Mouse (Mus musculus): ENCODE measurements around the gene Maml3. TPM values are rescaled to one million over a fixed set of nuclear protein-coding genes. Genes with fewer than 3 reads are reported as not detected.

Gene Maml3
- total and polyA plus RNA-seq, 3 experiments = 0.81 to 1.8 (median 0.98) TPM

GRCm38 (mm10) chr3:52033857-52034588, 70.9 kb downstream of the Maml3 start:
- TF ChIP-seq BHLHE40 (IDR thresholded peaks at IDR 0.05; ENCODE audit: low read depth, low read length) = no peak
- TF ChIP-seq ZNF384 (IDR thresholded peaks at IDR 0.05; ENCODE audit: low read depth, low read length) = no peak
- TF ChIP-seq NELFE (IDR thresholded peaks at IDR 0.05; ENCODE audit: low read depth, low read length) = no peak
- TF ChIP-seq MEF2A (IDR thresholded peaks at IDR 0.05; ENCODE audit: borderline replicate concordance, low read depth, low read length) = no peak
- no peak for TF ChIP-seq TBP (conservative IDR thresholded peaks at IDR 0.05; ENCODE audit: low read depth, low read length)
- TF ChIP-seq ZC3H11A (IDR thresholded peaks at IDR 0.05; ENCODE audit: low read depth, low read length) = no peak
- no peak for TF ChIP-seq ELF1 (IDR thresholded peaks at IDR 0.05; ENCODE audit: low read depth, low read length)
- TF ChIP-seq USF1 (IDR thresholded peaks at IDR 0.05; ENCODE audit: low read depth, low read length) = no peak
- no peak for TF ChIP-seq ZMIZ1 (IDR thresholded peaks at IDR 0.05; ENCODE audit: low read depth, low read length)
- no peaks in the 10 kb centered on the region for H3K27me3 ChIP-seq (replicated peaks)

GRCm38 (mm10) chr3:52031327-52031726, 73.5 kb downstream of the Maml3 start:
- no peak overlapping the region for H3K4me3 ChIP-seq (replicated peaks in 1 of 3; ENCODE audit: low read depth in 2 of 3, low read length in 2 of 3, poor library complexity in 1 of 3)
- no peak overlapping the region for H3K27ac ChIP-seq (ENCODE audit: insufficient read depth, low read depth)
- H3K27me3 ChIP-seq (replicated peaks) = no peaks in the 10 kb centered on the region
- TF ChIP-seq ZMIZ1 (IDR thresholded peaks at IDR 0.05; ENCODE audit: low read depth, low read length) = no peak
- no peak for TF ChIP-seq IRF4 (IDR thresholded peaks at IDR 0.05; ENCODE audit: low read depth, low read length)
- TF ChIP-seq ZNF384 (IDR thresholded peaks at IDR 0.05; ENCODE audit: low read depth, low read length) = no peak
- no peak for TF ChIP-seq MEF2A (IDR thresholded peaks at IDR 0.05; ENCODE audit: borderline replicate concordance, low read depth, low read length)
- TF ChIP-seq HCFC1 (IDR thresholded peaks at IDR 0.05; ENCODE audit: low read depth, low read length) = no peak
- no peak for TF ChIP-seq GABPA (IDR thresholded peaks at IDR 0.05; ENCODE audit: insufficient replicate concordance, low read depth, low read length)
- no peak for TF ChIP-seq USF2 (conservative IDR thresholded peaks at IDR 0.05; ENCODE audit: low read depth, low read length)
- TF ChIP-seq RAD21 (IDR thresholded peaks at IDR 0.05; ENCODE audit: low read depth, low read length) = no peak
- H3K36me3 ChIP-seq (replicated peaks in 1 of 2; ENCODE audit: control insufficient read depth in 1 of 2, insufficient read depth in 1 of 2, low read length in 1 of 2) = no peaks in the 10 kb centered on the region
- H3K9ac ChIP-seq (ENCODE audit: insufficient read depth, low read depth) = no peak overlapping the region
- peaks cover 0 to 25% of the 10 kb centered on the region in 2 experiments; a peak in 2 of 4 replicates for H3K4me1 ChIP-seq (ENCODE audit: control insufficient read depth in 1 of 2, insufficient read depth in 2 of 2)
- no peaks in the 10 kb centered on the region for H3K79me2 ChIP-seq (replicated peaks; ENCODE audit: control insufficient read depth, extremely low read depth, insufficient read depth, poor library complexity, severe bottlenecking)
- dilution Hi-C loops (cut with MboI; ENCODE audit: extremely low pct_ligation_motif_present, extremely low pct_unique_long_range_greater_than_20kb, low sequenced_read_pairs) = no loop called here
- no peak for DNase-seq (ENCODE audit: extremely low read depth)
- H3K4me2 ChIP-seq (ENCODE audit: insufficient read depth, low read depth, poor library complexity, severe bottlenecking) = no peak overlapping the region
- no peaks in the 10 kb centered on the region for H3K9me3 ChIP-seq (replicated peaks; ENCODE audit: low read length)
- in situ Hi-C loops (cut with MboI; ENCODE audit: low pct_ligation_motif_present, low pct_unique_long_range_greater_than_20kb, low sequenced_read_pairs) = no loop called here

More at GRCm38 (mm10) chr3:52033857-52034588, 70.9 kb downstream of the Maml3 start:
- Histone ChIP-seq H3K36me3 (replicated peaks in 1 of 2; ENCODE audit: control insufficient read depth in 1 of 2, insufficient read depth in 1 of 2, low read length in 1 of 2) (no peaks in the 10 kb centered on the region), H3K4me3 (replicated peaks in 1 of 3; ENCODE audit: low read depth in 2 of 3, low read length in 2 of 3, poor library complexity in 1 of 3) (no peak overlapping the region), H3K79me2 (replicated peaks; ENCODE audit: control insufficient read depth, extremely low read depth, insufficient read depth, poor library complexity, severe bottlenecking) (no peaks in the 10 kb centered on the region), H3K9ac (ENCODE audit: insufficient read depth, low read depth) (no peak overlapping the region), H3K4me1 (ENCODE audit: control insufficient read depth in 1 of 2, insufficient read depth in 2 of 2) (peaks cover 0 to 21% of the 10 kb centered on the region in 2 experiments; a peak in 2 of 4 replicates), H3K4me2 (ENCODE audit: insufficient read depth, low read depth, poor library complexity, severe bottlenecking) (no peak overlapping the region), H3K9me3 (replicated peaks; ENCODE audit: low read length) (no peaks in the 10 kb centered on the region), H3K27ac (ENCODE audit: insufficient read depth, low read depth) (no peak overlapping the region)
- dilution Hi-C loops (cut with MboI; ENCODE audit: extremely low pct_ligation_motif_present, extremely low pct_unique_long_range_greater_than_20kb, low sequenced_read_pairs) = no loop called here
- in situ Hi-C loops (cut with MboI; ENCODE audit: low pct_ligation_motif_present, low pct_unique_long_range_greater_than_20kb, low sequenced_read_pairs) = no loop called here
- DNase-seq (ENCODE audit: extremely low read depth) = no peak

All from CH12.LX (cell line).